Mouse (Mus musculus) hematopoietic stem cell, adult 5-6 weeks (primary cell): Measurements from ENCODE around the gene Arhgap10. TPM values are rescaled to one million over a fixed set of nuclear protein-coding genes. Genes with fewer than 3 reads are reported as not detected.

Source experiments
- ATAC-seq, 2 experiments: fragments of 125-278 bp in 1 of 2; replicated peaks in 1 of 2; 2 replicates each; pipeline ENCODE4 v1.8.0; 2016 to 2017; ENCODE audit warnings: inconsistent platforms in 2 of 2, mild to moderate bottlenecking in 2 of 2, moderate number of reproducible peaks in 2 of 2, low read depth in 1 of 2, moderate TSS enrichment in 1 of 2; ENCODE audit not compliant: low FRiP score in 2 of 2, poor library complexity in 2 of 2, severe bottlenecking in 2 of 2, insufficient read depth in 1 of 2, low TSS enrichment in 1 of 2
- total RNA-seq: library from RNA; stranded (forward); fragments of 172-1452, 232-1000 nt; gene quantifications from 2 replicates; pipeline ENCODE4 v1.2.3, GENCODE M21; 2017

Arhgap10 gene
- total RNA-seq, 1 experiment from 2014 or later = 14.6 TPM

GRCm38 (mm10) chr8:77474614-77475013, 43.1 kb downstream of the Arhgap10 start:
- ATAC-seq = no peak

GRCm38 (mm10) chr8:77473773-77474172, 44.0 kb downstream of the Arhgap10 start:
- ATAC-seq = no peak

DNA sequence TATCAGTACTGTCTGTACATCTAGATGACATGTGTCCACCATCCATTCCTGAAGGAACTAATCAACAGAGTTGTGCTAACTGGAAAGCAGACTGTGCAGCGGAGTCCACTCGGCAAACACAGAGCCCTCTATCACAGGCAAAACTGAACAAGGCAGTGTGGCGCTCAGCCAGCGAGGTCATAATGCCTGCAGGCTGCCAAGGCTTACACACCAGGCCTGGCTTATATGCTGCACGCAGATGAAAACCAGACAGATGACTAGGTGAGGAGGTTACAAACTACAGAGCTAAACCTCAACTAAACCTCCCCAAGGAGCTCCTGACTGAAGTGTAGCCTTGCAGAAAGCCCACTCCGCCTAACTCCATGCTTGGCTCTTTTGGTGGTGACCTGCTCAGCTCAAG, 44.4 kb downstream of the Arhgap10 start:
- no peak for ATAC-seq

GRCm38 (mm10) chr8:77461392-77461791, 56.4 kb downstream of the Arhgap10 start:
- no peak for ATAC-seq

GRCm38 (mm10) chr8:77460363-77460762, 57.4 kb downstream of the Arhgap10 start:
- no peak for ATAC-seq

- ATAC-seq = no peak
These were observed 58.1 kb downstream of the Arhgap10 start for GRCm38 (mm10) chr8:77459696-77460095.

DNA sequence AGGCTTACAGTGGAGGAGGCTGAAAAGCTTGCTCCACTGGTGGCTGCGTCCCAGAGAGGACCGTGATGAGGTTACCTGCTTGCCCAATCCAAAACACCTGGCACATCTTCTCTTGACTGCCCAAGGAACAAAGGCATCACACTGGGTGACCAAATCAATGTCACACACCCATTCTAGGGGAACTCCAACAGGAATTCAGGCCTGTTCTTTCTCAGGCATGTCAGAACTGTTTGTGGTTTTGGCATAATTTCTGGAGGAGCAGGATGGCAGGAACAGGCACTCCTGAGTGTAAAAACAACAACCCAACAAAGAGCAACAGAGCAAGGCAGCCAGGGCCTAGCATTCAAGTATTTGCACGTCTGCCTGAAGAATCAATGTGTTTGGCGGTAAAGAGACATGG, 59.2 kb downstream of the Arhgap10 start:
- no peak for ATAC-seq

DNA sequence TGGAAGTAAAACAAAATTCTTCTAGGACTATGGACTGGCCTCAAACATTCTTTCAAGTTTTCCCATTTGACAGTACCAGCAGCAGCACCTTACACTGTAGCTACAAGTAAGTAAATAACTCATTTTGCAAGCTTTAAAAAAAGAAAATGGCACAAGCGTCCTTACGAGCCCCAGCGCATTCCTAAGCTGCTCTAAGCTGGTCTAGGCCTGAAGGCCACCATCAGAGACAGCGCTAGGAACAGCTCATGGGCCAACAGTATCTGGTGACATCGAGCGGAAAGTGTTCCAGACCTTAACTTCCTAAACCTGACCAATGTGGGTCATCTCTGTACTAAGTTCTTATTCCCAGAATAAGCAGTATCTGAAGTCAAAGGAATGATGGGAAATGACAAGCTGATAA, 61.5 kb downstream of the Arhgap10 start:
- ATAC-seq = no peak

DNA sequence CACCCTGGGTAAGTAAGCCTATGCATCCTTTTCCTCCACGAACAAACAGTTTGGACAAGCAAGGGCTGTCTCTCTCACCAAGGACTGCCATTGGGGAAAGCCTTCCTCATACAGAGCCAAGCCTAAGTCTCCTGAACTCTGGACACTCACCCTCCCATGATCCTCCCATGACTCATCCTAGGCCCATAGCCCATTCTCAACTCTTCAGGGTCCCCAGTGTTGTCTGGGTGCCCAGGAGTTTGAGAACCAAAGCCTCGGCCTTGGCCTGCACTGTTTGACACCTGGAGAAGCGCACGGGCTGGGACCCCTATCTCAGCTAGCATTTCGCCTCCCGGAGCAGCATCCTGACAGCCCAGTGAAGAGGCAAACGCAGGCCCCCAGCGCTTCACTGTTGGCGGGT, 63.9 kb downstream of the Arhgap10 start:
- no peak for ATAC-seq

DNA sequence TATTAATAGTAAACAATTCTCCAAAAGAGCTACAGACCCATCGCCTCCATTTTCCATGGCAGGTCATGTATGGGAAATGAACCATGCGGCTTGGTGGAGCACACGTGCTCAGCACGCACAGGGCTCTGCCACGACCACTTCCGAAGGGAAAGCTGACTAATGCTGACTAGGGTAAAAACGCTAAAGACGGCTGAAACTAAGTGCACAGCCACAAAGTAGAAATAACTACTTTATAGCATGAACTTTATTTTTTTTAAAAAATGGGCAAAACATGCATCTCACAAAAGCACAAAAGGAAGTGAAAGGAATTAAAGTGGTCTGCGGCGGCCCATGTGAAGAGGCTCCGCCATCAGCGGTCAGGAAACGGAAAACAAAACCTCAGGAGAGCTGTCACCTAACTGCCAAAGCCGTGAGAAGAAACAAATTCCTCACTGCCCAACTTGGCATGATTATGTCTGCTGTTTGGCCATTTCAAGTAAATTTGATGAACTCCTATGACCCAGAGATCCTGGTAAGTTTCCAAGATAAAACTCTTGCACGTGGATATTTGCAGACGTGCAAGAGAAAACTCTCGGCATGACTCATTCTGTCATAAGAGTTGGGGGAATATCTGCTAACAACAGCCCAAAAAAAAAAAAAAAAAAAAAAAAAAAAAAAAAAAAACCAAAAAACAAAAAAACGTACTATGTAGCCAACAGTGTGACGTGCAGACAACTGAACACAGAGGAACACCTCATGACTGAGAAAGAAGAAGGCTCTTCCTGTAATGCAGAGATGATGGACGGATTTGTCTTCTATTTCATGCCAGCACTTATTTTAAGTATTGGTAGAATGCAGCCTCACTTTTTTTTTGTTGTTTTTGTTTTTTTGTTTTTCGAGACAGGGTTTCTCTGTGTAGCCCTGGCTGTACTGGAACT, 66.0 kb downstream of the Arhgap10 start:
- ATAC-seq = peak; percentile 59 to 65; a peak in 3 of 4 replicates

- ATAC-seq = no peak
These were observed 66.7 kb downstream of the Arhgap10 start for GRCm38 (mm10) chr8:77451052-77451451.

DNA sequence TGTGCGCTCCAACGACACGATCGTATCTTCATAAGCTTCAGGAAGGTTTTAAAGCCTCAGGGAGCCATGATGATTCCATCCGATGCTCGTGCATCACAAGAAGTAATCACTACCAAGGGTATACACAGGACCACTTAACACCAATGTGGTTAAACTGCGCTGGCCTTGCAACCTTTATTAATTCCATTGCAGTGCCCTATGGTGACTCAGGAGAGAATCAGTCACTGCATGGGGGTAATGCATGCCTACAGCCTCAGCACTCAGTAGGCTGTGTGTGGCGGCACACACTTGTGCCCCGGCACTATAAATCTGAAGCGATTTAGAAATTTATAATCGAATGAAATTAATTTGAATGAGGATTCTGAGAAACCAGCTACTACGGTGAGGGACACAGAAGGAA, 71.5 kb downstream of the Arhgap10 start:
- ATAC-seq = no peak

- ATAC-seq = no peak
These were observed 72.1 kb downstream of the Arhgap10 start for GRCm38 (mm10) chr8:77445642-77446041.

GRCm38 (mm10) chr8:77444166-77444870, 73.4 kb downstream of the Arhgap10 start:
- ATAC-seq = no peak

DNA sequence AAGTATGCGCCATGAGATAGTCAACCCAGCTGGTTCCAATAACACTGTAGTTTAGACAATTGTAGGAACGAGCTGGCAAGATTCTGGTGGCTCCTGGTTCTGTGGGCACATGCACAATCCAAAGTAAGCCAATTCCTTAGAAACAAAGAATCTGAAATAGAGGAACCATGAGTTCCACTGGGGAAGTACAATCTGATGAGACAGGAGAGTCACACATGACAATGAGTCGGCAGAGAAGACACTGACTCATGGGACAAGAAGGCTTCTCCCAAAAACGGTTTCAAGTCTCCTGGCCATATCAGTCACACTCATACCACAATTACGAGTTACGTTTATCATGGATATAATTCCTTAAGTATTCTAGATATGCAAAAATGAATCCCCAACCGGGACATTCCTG, 75.3 kb downstream of the Arhgap10 start:
- ATAC-seq = no peak

DNA sequence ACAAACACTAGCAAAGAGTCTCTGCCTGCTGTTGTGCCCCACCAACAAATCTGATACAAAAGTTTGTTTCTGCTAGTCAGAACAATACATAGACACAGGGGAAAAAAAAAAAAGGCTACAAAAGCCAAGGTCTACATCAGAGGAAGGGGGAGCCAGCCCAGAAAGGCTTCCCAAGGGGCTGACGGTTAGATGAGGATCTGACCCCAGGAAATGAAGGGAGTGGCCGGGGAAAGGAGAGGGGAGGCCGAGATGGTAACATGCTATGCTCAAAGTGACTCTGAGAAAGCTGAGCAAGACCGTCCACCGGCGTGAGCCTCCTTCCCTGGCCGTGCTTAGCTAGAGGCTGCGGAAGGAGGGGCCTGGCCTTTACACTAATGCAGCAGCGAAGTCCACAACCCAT, 76.8 kb downstream of the Arhgap10 start:
- no peak for ATAC-seq

DNA sequence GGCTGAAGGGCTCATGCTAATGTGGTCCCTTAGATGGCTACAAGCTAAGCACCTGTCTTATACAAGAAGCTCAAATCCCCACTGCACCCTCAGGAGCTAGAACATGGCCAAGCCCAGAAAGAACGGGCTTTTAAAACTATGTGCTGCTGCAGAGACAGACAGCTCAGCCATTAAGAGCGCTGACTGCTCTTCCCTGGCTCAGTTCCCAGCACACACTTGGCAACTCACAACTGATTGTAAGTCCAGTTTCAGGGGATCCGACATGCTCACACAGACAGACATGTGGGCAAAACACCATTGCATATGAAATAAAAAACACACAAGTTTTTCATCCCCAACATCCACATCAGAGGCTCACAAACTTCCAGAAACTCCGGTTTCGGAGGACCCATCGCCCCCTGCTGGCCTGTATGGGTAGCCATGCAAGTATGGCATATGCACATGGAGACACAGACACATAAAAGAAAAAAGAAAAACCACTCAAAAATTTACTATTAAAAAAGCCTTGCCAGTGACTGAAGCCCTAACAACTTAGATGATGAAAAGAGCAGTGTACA, 77.4 kb downstream of the Arhgap10 start:
- ATAC-seq = no peak

DNA sequence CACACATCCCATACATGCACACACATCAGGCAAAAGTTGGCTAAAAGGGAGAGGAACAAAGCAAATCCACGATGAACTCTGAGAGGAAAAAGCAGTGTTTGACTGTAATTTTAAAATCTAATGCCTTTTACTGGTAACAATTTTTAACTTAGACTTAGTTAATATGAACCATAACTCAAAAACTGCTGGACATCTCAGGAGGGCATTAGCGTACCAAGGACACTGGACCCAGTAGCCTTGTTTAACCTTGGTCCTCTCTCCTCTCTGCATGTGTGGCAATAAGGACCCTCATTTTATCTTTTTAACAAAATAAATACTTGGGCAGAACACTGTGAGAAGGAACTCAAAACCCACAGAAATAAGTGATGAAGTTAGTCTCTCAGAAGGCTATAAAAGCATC, 78.1 kb downstream of the Arhgap10 start:
- no peak for ATAC-seq
